Mouse (Mus musculus): ENCODE data around the gene Aplnr.

Gene Aplnr

GRCm38 (mm10) chr2:85187582-85188151 is 51.6 kb downstream of the Aplnr start:
- no peak for DNase-seq (ENCODE audit: low spot score)

Data from ovary, adult 18-20 months (tissue).